Mouse (Mus musculus) liver, adult (tissue): ENCODE measurements at regions not wholly inside any gene's neighbourhood (a gene's known extent, or its start where the extent isn't known, plus 50 kb on each side); places are given as distances from the start of the nearest gene placed in this dataset.

Source experiments
- GATA4 ChIP-seq: IDR thresholded peaks from 2 replicates; pipeline ENCODE4 v1.6.1; 2014; ENCODE audit warnings: mild to moderate bottlenecking, low read length; ENCODE audit not compliant: insufficient replicate concordance

GRCm38 (mm10) chr8:44743353-44743752, 191.9 kb upstream of the Fat1 start:
- TF ChIP-seq GATA4: no peak

DNA sequence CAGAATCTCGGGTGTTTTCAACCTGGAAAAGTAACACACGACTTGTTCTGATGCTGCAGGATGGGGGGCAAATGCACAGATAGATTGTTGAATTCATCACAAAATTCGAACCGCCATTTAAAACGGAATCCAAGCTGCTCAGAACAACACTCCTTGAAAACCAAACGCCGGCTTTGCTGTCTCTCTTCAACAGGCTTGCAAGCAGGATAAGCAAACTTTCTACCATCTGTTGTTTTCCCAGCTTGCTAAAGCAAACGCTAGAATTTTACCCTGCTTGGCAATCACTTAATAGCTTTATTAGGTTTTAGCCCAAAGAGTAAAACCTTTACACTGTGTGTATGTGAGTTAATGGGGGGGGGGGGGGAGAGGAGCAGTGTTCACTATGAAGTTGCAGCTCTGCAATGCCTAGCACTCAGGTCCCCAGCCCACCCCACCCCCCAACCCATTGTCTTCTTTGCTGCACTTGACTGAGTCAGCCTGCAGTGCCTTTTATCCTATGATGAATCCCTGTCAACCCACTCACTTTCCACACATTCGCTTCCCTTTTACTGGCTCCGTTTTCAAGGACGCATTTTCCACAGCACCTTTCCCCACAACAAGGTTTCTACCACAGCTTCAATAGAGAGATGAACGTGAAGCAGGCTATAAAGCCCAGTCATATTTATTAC, 190.1 kb upstream of the Fat1 start:
- no peak for TF ChIP-seq GATA4

GRCm38 (mm10) chr8:44758727-44759126, 176.5 kb upstream of the Fat1 start:
- TF ChIP-seq GATA4: no peak

- no peak for TF ChIP-seq GATA4
Observed at GRCm38 (mm10) chr8:44762731-44763130, 172.5 kb upstream of the Fat1 start.

DNA sequence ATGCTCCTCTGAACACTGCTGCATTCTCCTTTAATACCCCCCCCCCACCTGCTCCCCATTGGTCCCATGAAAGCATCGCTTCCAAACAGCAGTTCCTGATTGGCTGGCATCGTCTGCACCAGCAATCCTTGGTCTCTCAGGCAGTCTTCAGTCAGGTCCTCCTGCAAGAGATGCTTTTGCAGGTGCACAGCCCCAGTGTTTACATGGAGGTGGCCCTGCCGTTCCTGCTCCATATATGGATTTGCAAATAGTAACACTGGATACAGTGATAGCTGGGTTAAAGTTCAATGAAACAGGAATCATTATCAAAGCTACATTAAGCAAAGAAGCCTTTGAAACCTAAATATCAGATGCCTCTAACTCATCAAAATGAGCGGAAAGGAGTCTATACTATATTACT, 170.1 kb upstream of the Fat1 start:
- no peak for TF ChIP-seq GATA4

GRCm38 (mm10) chr8:44765677-44766076, 169.6 kb upstream of the Fat1 start:
- TF ChIP-seq GATA4: no peak

- TF ChIP-seq GATA4: no peak
Observed at GRCm38 (mm10) chr8:44766111-44766873, 169.0 kb upstream of the Fat1 start.

GRCm38 (mm10) chr8:44767271-44767670, 168.0 kb upstream of the Fat1 start:
- TF ChIP-seq GATA4: no peak

GRCm38 (mm10) chr8:44779212-44779611, 156.0 kb upstream of the Fat1 start:
- no peak for TF ChIP-seq GATA4

- no peak for TF ChIP-seq GATA4
Observed at GRCm38 (mm10) chr8:44782421-44782820, 152.8 kb upstream of the Fat1 start.

DNA sequence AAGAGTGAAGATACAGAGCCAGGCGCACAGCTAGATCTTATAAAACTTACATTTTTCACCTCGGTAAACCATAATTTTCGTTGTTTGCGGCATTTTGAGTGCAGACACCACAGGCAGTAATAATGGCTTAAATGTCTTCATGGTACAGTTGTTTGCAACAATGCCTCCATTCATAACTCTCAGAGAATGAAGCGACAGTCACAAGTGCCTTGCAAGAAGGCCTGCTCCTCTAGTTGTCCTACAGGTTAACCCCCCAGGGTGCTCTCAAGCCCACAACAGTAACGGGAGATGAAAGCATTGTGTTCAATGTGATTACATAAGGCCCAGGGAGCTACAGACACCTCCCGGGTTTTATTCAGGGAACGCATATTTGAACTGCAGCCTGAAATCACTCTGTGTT, 150.1 kb upstream of the Fat1 start:
- no peak for TF ChIP-seq GATA4

DNA sequence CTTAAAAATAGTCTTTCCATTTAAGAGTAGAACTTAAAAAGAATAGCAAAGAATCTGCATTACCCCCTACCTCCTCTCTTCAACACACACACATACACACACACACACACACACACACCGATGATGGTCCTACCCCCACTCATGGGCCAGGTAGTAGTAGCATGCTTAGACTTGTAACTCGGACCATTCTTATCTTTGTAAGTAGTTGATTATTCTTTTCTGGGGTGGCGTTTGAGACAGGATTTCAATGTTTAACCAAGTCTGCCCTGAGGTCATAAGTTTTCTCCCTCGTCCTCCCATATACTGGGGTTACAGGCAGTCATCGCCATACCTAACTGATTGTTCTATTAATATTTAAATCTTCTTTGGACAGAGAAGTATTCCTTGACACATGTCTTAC, 148.5 kb upstream of the Fat1 start:
- TF ChIP-seq GATA4: no peak

- TF ChIP-seq GATA4: no peak
Observed at GRCm38 (mm10) chr8:44788290-44788689, 147.0 kb upstream of the Fat1 start.

DNA sequence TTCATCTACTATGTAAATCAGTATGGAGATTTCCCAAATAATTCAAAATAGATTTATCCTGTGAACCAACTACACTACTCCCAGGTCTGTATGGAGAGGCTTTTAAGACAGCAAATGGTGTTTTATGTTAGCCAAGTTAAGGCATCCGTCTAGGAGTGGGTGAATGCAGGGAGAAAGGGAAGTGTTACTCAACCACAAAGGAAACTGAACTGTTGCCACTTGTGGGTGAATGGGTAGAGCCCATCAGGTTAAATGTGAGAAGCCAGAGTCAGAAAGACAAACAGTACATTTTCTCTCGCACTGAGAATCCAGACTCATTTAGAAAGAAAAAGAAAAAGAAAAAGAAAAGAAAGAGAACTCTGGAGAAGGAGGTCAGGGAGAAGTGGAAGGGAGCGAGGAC, 135.7 kb upstream of the Fat1 start:
- no peak for TF ChIP-seq GATA4

GRCm38 (mm10) chr8:44800827-44801273, 134.4 kb upstream of the Fat1 start:
- TF ChIP-seq GATA4: no peak

- no peak for TF ChIP-seq GATA4
Observed at GRCm38 (mm10) chr8:44801604-44802206, 133.5 kb upstream of the Fat1 start.
